ENCODE assay signal across 13 mouse cellular contexts in the genomic region with DNA sequence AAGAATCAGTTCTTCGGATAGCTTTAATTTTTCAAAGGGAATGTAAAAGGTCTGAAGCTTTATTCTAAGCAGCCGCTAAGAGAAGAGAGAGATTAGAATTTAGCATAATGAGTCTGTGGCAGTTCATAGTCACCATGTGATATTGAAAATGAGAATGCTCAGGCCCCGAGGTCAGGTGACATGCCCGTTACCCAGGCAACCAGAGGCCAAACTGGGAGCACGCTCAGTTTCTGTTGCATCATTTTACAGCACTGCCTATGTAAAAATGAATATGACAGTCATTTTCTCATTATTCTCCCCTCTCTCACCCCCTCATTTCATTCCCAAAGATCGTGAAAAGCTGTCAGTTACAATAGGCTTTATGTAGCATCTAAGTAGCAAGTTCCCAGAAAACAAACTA. TPM values are rescaled to one million over a fixed set of nuclear protein-coding genes. Genes with fewer than 3 reads are reported as not detected.
DNase-seq lines count a peak whose midpoint lies in the region; ATAC-seq lines count a peak whose summit lies in the region.
"Had no signal": no experiment of that assay in that cellular context is flagged by ENCODE, and none has a peak within 500 bp of the region (broad histone marks: within the 10 kb centered on the region; RNA-seq: fewer than 3 reads in every experiment).

No protein-coding gene starts in this region.

- peak; percentile 11 to 42 for DNase-seq in adrenal gland, postnatal 36 days
- no peak for DNase-seq in adrenal gland, adult 8-10 months
- DNase-seq in right cerebral cortex, postnatal 10 days (ENCODE audit: low spot score in 2 of 2), result peak; percentile 46 to 69
- DNase-seq in right cerebral cortex, postnatal 4 days, result no peak
- DNase-seq in mesoderm, embryonic 11.5 days (ENCODE audit: low read depth, low spot score), result peak; percentile 41
- no peak for DNase-seq in spleen, adult 12 weeks (ENCODE audit: low spot score)
- no peak for DNase-seq in thymus, postnatal 4 days
- DNase-seq: gastrocnemius, postnatal 14 days had no signal

- no peak for ATAC-seq in activated CD4-positive, CD25-positive, alpha-beta regulatory T cell, adult 4 months

RNA-seq across cellular contexts. Expression of gene Gm39653, which starts 42.3 kb away (rescaled TPM):
- not detected for total RNA-seq in adrenal gland, postnatal 36 days (2021)
- total RNA-seq in adrenal gland, adult 8-10 months (2022), result not detected
- polyA plus RNA-seq in activated CD4-positive, CD25-positive, alpha-beta regulatory T cell, adult 4 months (2017; shearing (Covaris generic)), result not detected
- total RNA-seq: common myeloid progenitor, adult 5-6 weeks; gastrocnemius, postnatal 14 days had no signal
- polyA plus RNA-seq: intestine, embryonic 14.5 days; limb, embryonic 13.5 days; stomach, embryonic 14.5 days had no signal

Comparison
In these comparisons a context has a peak if more than half of its experiments do, and no peak if none do; other contexts are left out.
1. DNase-seq: peak in adrenal gland, postnatal 36 days (2 of 2), right cerebral cortex, postnatal 10 days (2 of 2) and mesoderm, embryonic 11.5 days (single experiment); none in adrenal gland, adult 8-10 months (single experiment), right cerebral cortex, postnatal 4 days (single experiment), spleen, adult 12 weeks (single experiment) and thymus, postnatal 4 days (single experiment).